Mouse (Mus musculus): ENCODE results near the gene Adnp.
"Not testable (repeated sequence)": the region's sequence is repeated elsewhere in the genome, so short reads cannot be mapped to it uniquely, and the experiment has no call there.

The Adnp gene

DNA sequence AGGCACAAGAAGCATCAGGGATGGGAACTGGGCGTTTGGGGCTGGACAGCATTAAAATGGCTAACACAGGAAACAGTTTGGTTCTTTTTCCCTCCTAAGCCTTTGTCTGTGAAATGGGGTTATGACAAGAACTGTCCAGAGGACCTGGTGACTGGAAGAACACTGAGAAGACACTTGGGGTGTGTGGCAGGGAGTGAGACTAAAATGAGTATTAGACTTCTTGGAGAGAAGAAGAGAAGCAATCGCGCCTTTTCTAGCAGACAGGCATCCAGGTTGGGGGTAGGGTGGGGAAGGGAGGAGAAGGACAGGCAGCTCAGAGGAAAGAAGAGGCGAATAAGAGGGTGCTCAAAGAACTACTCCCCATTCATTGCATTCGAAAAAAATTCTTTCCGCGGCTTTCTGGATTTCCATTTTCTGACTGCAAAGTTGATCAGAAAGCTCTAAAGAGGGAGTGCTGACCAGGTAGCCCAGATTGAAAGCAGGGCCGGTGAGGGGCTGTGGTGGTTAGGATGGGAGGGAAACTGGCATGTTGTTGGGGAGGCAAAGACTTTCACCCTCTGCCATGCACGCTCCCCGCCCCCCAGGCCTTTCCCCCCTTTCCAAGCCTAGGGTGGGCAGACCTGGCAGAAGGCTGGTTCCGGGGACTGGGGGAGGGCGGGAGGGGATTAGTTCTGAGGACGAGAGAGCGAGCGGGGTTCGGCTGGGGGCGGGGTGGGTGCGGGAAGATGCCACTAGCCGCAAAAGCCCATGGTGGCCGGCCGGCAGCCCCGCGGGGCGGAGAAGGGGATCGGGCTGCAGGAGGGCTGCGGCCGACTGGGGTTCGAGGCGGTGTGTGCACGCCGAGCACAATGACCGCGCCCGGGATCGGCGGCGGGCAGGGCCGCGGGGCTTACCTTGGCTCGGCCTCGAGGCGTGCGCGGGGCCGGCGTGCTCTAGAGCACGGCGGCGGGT is 956 bp downstream of the Adnp start:
- peak; percentile 16 for DNase-seq (ENCODE audit: low spot score)

DNA sequence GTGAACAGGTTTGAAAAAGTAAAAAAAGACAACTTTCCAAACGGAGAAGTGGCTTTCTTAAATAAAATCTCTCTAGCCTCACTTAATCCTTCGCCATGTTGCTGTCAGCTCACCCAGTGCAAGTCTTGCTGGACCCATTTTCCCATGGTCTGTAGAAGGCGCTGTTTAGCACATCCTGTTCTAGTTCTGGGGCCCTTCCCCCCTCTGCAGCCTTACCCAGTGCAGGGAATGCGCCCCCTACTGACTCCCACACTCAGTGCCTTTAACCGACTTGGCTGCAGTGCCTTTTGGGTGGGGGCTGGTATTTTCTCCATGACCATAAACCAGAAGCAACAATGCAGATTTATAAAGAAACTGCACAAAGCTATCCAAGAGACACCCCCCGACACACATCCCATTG is 1.6 kb downstream of the Adnp start:
- DNase-seq (ENCODE audit: low spot score), result peak; percentile 89

DNA sequence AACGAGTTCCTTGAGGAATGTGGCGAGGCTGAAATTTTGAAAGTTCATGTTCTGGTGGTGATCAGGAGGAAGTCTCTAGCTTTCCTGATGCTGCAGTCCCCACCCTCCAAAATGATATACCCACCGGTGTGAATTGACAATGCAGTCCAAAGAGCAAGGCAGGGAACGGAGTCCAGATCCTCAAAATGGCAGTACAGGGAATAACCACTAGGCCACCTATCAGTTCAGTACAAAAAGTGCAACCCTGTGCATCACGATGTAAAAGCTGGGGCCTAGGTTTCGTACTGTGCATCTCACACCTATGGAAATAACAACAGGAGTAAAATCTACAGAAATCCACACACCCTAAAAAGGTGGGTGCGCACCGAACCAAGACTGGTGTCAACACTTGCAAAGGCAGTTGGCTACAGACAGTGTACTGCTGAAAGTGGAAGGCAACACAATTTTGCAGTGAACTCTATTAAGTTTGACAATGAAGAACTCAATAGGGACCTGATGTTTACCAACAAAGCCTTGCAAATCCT is 2.4 kb downstream of the Adnp start:
- no peak for DNase-seq (ENCODE audit: low spot score)

DNA sequence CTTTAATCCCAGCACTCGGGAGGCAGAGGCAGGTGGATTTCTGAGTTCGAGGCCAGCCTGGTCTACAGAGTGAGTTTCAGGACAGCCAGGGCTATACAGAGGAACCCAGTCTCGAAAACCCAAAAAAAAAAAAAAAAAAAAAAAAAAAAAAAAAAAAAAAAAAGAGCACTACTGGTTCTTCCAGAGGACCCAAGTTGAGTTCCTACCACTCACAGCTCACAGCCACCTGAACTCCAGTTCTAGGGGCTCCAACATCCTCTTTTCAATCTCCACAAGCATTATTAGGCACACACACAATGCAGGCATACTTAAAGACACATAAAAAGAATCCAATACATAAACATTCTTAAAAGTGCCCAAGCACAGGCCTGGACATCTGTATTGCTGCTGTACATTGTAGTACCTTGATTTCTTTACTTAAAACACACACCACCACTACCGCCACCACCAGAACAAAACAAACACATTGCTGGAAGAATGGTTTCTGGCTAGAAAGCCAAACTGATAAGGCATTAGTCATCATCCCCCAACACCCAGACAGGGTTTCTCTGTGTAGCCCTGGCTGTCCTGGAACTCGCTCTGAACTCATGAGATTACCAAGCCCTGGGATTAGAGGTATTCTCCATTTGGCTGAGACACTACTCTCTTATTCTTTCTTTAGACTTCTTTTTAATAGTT is 6.8 kb downstream of the Adnp start:
- peak; percentile 37 for DNase-seq (ENCODE audit: low spot score)

DNA sequence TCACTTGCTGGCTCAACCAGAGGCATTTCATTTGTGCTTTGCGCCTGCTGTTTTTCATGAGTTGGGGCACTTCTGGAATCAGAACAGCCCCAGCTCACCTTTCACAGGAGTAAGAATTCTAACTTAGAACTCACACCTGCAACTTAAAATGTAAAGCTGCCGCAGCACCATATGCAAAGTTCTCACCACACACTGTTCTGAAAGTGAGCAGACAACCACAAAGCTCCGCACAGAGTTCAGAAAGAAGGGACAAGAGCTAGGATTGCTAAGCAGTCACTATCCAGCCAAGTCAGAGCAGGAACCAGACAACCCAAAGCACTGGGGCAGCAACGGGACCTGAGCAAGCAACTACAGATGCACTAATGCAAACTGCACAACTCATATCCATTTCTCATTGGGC is 7.4 kb downstream of the Adnp start:
- no peak for DNase-seq (ENCODE audit: low spot score)

DNA sequence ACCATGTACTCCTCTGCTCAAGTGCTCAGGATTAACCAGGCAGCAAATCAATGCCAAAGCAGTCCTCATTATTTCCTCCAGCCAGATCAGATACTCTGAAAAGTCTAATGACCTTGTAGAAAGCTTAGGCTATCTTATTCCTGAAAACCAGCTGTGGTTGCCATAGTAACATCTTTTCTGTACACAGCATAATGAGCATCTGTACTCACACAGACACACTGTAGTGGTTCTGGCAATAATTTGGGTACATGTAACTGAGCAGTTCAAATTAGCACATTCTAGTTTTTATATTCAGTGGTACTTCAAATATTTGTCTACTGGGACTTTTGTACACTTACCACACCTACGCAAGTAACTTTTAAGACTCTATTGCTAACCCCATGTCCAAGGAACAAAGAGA is 8.5 kb downstream of the Adnp start:
- peak; percentile 60 for DNase-seq (ENCODE audit: low spot score)

DNA sequence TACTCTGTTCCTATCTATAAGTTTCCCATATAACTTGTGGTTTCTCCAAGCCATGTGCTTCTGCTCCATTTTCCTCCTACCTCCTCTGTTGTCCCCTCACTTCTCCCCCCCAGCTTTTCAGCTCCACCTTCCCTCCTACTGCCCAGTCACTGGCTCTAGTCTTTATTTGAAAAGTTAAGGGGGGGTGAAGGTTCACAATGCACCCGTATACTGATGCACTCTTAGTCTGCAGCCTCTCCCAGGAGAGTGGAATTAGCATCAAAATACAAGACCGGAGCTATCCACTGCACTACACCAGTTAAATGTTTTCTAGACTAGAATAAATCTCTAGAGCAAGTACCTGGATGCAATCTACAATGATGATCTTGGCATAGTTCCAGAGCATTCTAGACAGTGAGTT is 11.2 kb downstream of the Adnp start:
- no peak for DNase-seq (ENCODE audit: low spot score)

DNA sequence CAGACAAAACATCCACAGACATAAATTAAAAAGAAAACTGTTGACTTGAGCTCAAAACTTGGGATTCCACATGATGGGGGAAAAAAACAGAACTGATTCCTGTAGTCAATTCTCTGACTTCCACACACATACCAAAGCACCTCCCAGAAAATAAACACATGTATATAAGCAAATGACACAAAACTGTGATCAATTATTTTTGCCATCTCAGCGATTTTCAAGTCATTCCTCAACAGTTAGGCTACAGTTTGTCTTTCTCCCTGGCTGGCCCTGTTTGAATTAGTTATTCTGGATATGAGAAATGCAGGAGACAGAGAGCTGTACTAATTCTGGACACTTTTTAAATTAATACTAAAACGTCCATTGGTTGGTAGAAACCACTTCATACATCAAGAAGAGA is 13.2 kb downstream of the Adnp start:
- DNase-seq (ENCODE audit: low spot score), result no peak

DNA sequence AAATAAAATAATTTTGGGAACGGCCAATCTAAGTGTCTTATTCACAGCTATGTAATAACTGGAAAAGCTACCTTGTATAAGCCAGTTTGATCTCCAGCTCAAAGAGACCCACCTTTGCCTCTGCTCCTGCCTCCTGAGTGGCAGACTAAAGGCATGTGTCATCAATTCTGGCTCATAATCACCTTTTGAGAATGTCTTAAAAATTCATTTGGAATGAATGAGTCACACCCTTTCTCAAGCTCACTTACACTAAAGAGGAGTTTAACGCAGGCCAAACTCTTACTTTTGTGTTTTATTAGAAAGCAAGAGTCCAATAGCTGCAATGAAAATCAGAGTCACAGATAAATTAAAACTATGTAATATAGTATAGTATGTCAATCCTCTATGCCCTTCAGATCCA is 15.1 kb downstream of the Adnp start:
- DNase-seq (ENCODE audit: low spot score), result no peak

DNA sequence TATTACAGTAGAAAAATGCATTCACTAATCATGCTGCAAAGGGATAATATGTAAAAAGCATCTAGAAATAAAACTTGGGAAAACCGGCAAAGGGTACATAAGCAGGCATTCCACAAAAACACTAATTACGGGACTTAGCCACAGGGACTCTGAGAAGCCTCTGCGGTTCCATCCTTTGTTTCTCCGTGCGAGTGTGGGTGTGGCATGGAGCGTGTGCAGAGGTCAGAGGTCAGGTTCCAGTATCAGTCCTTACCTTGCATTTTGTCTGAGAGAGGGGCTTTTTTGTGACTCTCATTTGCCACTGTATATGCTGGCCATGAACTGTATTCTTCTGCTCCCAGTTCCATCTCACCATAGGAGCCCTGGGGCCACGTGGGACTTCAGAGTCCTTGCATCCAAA is 31.0 kb downstream of the Adnp start:
- no peak for DNase-seq (ENCODE audit: low spot score)

DNA sequence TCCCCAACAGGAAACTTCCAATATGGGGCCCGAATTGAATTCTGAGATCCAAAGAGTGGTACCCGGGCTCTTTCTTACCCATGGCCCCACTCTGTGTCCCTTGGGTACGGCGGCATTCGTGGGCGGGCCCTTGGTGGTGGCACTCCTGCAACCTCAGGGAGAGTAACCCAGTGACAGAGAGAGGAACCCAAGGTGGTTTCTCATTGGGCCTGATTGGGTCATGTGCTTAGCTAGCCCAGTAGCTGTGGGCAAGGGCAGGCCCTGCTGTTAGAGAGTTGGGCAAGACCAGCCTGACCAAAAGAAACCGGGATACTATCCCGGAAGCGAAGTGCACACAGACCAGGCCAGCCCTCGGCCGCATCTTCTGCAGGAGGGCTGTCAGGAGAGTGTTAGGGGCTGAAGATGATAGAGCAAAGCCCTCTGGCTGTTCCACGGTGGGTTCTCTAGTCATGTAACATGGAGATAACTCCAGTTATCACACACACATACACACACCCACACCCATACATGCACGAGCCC is 36.7 kb downstream of the Adnp start:
- DNase-seq (ENCODE audit: low spot score), result peak; percentile 89

DNA sequence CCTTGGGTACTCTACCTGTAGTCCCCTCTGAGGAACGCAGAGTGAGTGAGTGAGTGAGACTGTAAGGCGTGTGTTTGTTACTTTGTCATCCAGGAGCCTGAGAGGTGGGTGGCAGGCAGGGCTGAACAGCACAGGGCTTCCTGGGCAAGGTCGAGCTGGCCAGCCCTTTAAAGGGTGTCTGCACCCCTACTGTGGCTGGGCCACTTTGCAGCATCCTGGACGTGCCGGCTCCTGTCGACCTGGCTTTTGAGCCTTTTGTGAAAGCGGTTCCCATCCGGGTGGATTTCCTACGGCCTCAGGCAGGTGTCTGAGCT is 37.2 kb downstream of the Adnp start:
- DNase-seq (ENCODE audit: low spot score), result no peak

DNA sequence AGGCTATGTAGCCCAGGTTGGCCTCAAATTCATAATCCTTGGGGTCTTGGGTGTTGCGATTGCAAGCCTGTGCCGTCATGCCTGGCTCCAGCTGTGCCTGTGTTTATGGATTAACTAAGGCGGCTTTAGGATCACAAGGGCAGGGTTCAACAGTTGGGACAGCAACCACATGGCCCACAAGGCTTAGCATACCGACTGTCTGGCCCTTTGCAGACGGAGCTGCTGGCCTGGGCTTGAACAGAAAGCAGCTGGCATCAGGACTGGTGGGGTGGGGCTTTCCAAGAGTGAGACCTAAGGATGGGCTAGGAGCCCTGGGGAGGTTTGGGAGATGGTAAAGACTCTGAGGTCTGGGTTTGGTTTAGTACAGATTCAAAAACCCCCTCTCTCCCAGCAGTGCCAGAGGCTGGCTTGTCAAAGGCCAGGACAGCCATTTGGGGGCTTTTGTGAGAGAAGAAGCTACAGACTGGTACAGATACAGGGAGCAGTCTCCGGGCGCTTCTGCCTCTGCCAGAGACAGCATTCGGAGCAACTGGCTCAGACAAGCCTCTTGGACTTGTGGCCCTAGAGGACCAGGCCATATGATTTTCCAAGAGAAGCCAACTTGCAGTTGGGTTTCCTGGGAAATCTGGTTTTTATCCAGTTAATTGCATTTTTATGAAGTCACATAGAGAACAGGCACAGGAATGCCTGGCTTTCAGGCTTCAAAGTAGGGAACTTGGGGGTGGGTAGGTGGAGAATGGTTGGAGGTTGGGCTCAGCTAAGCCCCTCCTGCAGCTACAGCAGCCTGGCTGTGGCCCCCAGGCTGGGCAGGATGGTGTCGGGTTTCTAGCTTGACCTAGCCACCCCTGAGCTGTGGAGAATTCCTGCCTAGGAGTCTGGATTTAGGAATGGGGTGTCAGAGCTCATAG is 37.8 kb downstream of the Adnp start:
- DNase-seq (ENCODE audit: low spot score), result peak; percentile 60

DNA sequence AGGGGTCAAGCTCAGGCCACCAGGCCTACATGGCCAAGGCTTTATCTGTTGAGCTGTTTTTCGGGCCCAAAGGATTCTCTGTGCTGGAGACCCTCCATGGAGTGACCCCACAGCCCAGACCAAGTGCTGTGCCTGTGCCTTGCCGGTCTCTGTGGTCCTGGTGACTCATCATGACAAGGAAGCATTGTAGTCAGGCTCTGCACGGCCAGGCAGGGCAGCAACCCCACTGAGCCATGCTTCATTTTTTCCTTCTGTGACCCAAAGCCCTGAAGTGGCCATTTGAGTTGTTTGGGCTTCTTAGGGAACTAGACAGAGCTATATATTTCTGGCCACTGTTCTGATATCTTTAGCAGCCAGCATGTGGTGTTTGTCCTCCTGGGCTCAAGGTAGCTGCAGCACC is 39.1 kb downstream of the Adnp start:
- DNase-seq (ENCODE audit: low spot score), result peak; percentile 47

DNA sequence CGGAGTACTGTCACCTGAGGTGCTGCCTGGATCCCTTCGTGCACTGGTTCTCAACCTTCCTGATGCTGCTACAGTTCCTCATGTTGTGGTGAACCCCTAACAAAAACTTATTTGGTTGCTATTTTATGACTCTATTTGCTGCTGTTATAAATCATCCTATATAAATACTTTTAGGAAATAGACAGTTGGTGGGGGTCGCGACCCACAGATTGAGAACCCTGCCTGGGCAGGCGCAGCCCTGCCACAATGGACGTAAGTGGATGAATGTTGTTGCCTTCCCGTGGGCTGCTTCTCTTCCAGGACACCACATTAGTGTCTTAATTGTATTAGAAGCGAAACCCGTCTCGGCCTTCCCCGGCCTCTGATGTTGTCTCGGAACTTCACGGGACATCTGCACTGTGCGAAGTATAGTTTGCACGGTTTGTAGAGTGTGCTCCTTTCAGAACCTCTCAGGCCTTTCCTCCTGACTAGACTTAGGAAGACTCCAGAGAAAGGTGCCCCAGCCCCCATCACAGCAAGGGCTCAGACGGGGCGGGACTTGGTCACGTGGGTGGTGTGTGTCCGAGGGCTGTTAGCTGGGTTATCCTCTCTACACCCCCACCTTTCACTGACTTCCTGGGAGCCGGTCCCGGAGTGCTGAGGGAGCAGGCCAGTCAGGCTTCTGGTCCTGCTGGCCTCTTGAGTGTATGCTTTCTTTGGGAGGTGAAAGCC is 40.0 kb downstream of the Adnp start:
- DNase-seq (ENCODE audit: low spot score), result peak; percentile 57

DNA sequence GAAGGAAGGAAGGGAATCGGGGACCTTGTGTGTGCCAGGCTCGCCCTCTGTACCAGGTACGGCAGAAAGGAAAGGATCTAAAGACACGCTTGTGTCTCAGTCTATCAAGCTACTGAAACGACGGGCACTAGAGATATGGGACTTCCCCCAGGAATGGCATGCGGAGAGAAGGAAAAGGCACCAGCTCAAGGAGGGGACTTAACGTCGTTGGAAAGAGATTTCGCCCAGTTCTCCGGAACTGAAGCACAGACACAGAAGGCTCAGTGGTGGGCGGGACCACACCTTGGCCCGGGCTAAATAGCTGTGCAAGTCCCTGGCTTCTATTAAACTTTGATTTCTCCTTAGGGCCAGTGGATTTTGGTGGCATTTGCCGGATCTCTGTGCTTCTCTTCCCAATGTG is 44.9 kb downstream of the Adnp start:
- no peak for DNase-seq (ENCODE audit: low spot score)

DNA sequence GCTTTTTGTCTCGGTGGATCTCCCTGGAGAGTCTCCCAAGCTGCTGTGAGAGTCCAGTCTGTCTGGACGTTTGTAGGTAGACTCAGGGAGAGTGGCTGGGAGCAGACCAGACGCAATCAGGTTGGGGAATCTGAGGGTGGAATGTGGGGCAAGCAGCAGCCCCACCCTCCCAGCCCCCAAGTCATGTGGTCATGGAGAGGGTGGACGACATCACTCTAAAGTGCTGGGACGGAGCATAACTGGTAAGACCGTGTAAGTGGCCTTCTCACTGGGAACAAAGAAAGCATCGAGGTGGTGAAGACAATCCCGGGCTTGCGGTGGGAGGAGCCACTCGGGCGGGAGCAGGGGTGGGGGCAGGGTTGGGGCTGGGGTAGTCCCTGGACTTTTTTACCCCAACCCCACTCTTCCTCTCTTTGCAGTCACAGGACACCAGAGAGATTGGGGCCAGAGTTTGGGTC is 45.4 kb downstream of the Adnp start:
- no peak for DNase-seq (ENCODE audit: low spot score)

DNA sequence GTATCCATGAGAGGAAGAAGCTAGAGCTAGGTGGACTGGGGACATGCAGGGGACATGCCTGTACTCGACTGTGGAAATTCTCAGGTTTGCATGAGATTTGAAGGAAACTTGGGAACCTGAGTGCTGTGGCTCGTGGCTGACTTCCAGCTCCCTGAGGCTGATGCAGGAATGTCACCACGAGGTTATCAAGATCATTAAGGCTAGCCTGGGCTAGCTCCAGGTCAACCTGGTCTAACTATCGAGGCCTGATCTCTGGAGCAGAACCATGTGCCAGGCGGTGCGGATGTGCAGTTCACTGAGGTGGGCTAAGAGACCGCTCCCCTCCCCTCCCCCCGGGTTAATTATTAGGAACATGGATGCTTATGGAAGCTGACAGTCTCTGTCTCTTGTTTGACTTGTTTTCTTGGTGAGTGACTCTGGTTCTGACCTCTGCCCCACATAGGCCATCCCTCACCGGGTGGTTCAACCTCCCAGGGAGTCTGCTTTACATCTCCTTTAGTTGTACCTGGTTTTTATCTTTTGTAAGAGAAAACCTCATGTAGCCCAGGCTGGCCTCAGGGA is 46.5 kb downstream of the Adnp start:
- no peak for DNase-seq (ENCODE audit: low spot score)

DNA sequence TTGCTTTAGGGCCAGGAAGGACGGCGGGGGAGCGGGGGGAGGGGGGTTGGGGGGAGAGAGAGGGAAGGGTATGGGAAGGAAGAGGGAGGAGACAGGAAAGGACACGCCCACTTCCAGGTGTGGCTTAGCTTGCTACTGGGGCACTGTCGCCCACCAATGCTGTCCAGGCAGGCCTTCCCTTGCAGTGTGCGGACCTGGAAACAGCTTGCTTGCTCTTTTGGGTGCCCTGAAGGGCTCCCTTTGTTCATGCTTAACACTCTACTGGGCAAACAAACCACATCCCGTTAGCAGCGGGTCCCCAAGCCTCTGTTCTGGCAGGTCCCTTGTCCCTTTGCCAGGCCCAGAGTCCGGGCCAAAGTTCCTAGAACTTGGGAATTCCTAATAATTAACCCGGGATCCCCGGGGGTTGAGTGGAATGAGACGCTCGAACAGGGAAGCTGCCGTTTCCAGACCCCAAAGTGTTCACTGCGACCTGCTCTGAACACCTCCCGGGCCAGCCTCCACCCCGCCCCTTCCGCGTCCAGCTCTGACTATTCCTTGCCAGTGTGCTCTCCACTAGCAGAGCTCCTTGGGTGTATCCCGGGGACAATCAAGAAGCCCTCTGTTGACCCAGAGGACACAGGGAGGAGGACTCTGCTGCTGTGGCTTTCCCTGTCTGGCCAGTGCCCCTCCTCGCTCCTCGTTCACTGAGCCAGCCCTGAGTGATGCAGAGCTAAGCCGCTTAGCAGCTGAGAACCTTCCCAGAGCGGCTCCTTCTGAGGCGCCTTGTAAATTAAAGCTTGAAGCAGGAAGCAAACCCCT is 47.8 kb downstream of the Adnp start:
- DNase-seq (ENCODE audit: low spot score), result peak; percentile 50

DNA sequence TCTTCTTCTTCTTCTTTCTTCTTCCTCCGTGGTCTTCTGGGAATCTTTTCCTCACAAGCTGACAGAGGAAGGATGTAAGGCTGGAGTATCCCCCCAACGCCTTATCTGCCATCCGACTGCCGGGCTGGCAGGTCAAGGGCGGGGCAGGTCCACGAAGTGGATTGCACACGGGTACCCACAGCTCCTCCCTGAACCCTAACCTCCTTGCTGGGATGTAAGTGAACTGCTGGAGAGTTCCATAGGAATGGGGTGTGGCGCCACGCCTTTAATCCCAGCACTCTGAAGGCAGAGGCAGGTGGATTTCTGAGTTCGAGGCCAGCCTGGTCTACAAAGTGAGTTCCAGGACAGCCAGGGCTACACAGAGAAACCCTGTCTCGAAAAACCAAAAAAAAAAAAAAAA is 48.9 kb downstream of the Adnp start:
- DNase-seq (ENCODE audit: low spot score), result not testable (repeated sequence)

Data from MN1 (cell line).